Mouse (Mus musculus) small intestine, adult 2 months (tissue): ENCODE results near the gene Donson.

Experiments
- CTCF ChIP-seq: fragments of 200-500 bp; IDR thresholded peaks from 2 replicates; pipeline ENCODE4 v1.5.1; 2012; ENCODE audit warnings: low read depth, mild to moderate bottlenecking, control low read depth, inconsistent platforms, low read length, moderate library complexity, mixed read lengths; ENCODE audit not compliant: insufficient replicate concordance, insufficient read length; ENCODE audit errors: extremely low read depth
- POLR2A ChIP-seq: fragments of 200-500 bp; IDR thresholded peaks from 2 replicates; pipeline ENCODE4 v1.6.1; 2012; ENCODE audit warnings: low read depth, mild to moderate bottlenecking, control low read depth, inconsistent platforms, low read length, moderate library complexity

GRCm38 (mm10) chr16:91730446-91730845 is 41.9 kb upstream of the Donson start:
- TF ChIP-seq CTCF = no peak
- no peak for TF ChIP-seq POLR2A
